In genomic region chr11:79908600-79909483, GRCm38 (mm10) we compare ENCODE assay signal across 9 mouse cellular contexts. TPM values are rescaled to one million over a fixed set of nuclear protein-coding genes. Genes with fewer than 3 reads are reported as not detected.
DNase-seq lines count a peak whose midpoint lies in the region; ATAC-seq lines count a peak whose summit lies in the region.
"Had no signal": no experiment of that assay in that cellular context is flagged by ENCODE, and none has a peak within 500 bp of the region (broad histone marks: within the 10 kb centered on the region; RNA-seq: fewer than 3 reads in every experiment).

No protein-coding gene starts in this region.

- H3K4me1 ChIP-seq in embryonic facial prominence, embryonic 14.5 days (ENCODE audit: control insufficient read depth, insufficient read depth, low read length), result peaks cover 14% of the 10 kb centered on the region; the same call in 1 of the 2 replicates
- H3K4me1 ChIP-seq in intestine, embryonic 16.5 days (ENCODE audit: control insufficient read depth, insufficient read depth, low read length), result peaks cover 9% of the 10 kb centered on the region

- WGBS in embryonic facial prominence, embryonic 14.5 days, result 33% methylated on average over 14 of the region's 14 CpGs
- WGBS in intestine, embryonic 16.5 days, result 58% methylated on average over 14 of the region's 14 CpGs

- H3K9ac ChIP-seq in embryonic facial prominence, embryonic 14.5 days (ENCODE audit: low read depth, low read length), result no peak overlapping the region
- no peak overlapping the region for H3K9ac ChIP-seq in intestine, embryonic 16.5 days (ENCODE audit: low read depth, low read length)

- DNase-seq in layer of hippocampus, adult 11-12 months (ENCODE audit: low spot score), result peak; percentile 54
- no peak for DNase-seq in layer of hippocampus, adult 9-10 months (ENCODE audit: low spot score)
- DNase-seq in brain, adult 2 months (ENCODE audit: low read depth, low spot score), result peak; percentile 94
- DNase-seq in embryonic facial prominence, embryonic 14.5 days (ENCODE audit: low spot score), result peak; percentile 94
- DNase-seq in right cerebral cortex, adult 18-20 months, result peak; percentile 13
- DNase-seq in kidney, postnatal 14 days, result no peak

- no peaks in the 10 kb centered on the region for H3K36me3 ChIP-seq in embryonic facial prominence, embryonic 14.5 days (ENCODE audit: control insufficient read depth, insufficient read depth, low read length)
- no peaks in the 10 kb centered on the region for H3K36me3 ChIP-seq in intestine, embryonic 16.5 days (ENCODE audit: control insufficient read depth, insufficient read depth, low read length)

- H3K4me2 ChIP-seq in embryonic facial prominence, embryonic 14.5 days (ENCODE audit: low read depth, low read length), result no peak overlapping the region
- no peak overlapping the region for H3K4me2 ChIP-seq in intestine, embryonic 16.5 days (ENCODE audit: low read depth, low read length)

- no peaks in the 10 kb centered on the region for H3K9me3 ChIP-seq in embryonic facial prominence, embryonic 14.5 days (ENCODE audit: control insufficient read depth, low read length)
- H3K9me3 ChIP-seq in intestine, embryonic 16.5 days (ENCODE audit: control insufficient read depth, low read length), result no peaks in the 10 kb centered on the region

- no peaks in the 10 kb centered on the region for H3K27me3 ChIP-seq in embryonic facial prominence, embryonic 14.5 days (replicated peaks; ENCODE audit: control insufficient read depth, insufficient read depth, low read length)
- H3K27me3 ChIP-seq in intestine, embryonic 16.5 days (replicated peaks; ENCODE audit: control insufficient read depth, insufficient read depth, low read length), result no peaks in the 10 kb centered on the region

- H3K27ac ChIP-seq in embryonic facial prominence, embryonic 14.5 days (replicated peaks; ENCODE audit: low read depth, low read length), result no peak overlapping the region
- H3K27ac ChIP-seq in intestine, embryonic 16.5 days (ENCODE audit: low read length), result no peak overlapping the region
- H3K27ac ChIP-seq: kidney, postnatal 0 days had no signal

- H3K4me3 ChIP-seq in embryonic facial prominence, embryonic 14.5 days (ENCODE audit: low read depth, low read length), result no peak overlapping the region
- H3K4me3 ChIP-seq in intestine, embryonic 16.5 days (ENCODE audit: low read length), result no peak overlapping the region

- peak; percentile 91 for ATAC-seq in embryonic facial prominence, embryonic 14.5 days (ENCODE audit: low read depth)
- ATAC-seq in intestine, embryonic 16.5 days, result peak; percentile 53; the same call in 1 of the 2 replicates
- no peak for ATAC-seq in activated CD4-positive, CD25-positive, alpha-beta regulatory T cell, adult 4 months

RNA-seq across cellular contexts. Expression of gene Utp6, which starts 53.3 kb away (rescaled TPM):
- polyA plus RNA-seq in embryonic facial prominence, embryonic 14.5 days (2014; fragmentation: Nextera tagmentation; extraction: Ambion mirVana), result 46.9 and 57.3 TPM in 2 replicates
- 41.5 and 44.7 TPM in 2 replicates for polyA plus RNA-seq in intestine, embryonic 16.5 days (2015; fragmentation: Nextera tagmentation; extraction: Ambion mirVana)
- 10 to 100 TPM; 37.9 to 38.9 TPM for polyA plus RNA-seq in activated CD4-positive, CD25-positive, alpha-beta regulatory T cell, adult 4 months (2017; shearing (Covaris generic))

Comparison
In these comparisons a context has a peak if more than half of its experiments do, and no peak if none do; other contexts are left out.
1. DNase-seq: peak in layer of hippocampus, adult 11-12 months (single experiment), brain, adult 2 months (single experiment), embryonic facial prominence, embryonic 14.5 days (single experiment) and right cerebral cortex, adult 18-20 months (single experiment); none in layer of hippocampus, adult 9-10 months (single experiment) and kidney, postnatal 14 days (single experiment).